Mouse (Mus musculus): Measurements from ENCODE around the gene Cmc2. TPM values are rescaled to one million over a fixed set of nuclear protein-coding genes. Genes with fewer than 3 reads are reported as not detected.

Cmc2 gene
- total RNA-seq, 2 experiments from 2014 or later = 70.9 to 92.4 TPM

DNA sequence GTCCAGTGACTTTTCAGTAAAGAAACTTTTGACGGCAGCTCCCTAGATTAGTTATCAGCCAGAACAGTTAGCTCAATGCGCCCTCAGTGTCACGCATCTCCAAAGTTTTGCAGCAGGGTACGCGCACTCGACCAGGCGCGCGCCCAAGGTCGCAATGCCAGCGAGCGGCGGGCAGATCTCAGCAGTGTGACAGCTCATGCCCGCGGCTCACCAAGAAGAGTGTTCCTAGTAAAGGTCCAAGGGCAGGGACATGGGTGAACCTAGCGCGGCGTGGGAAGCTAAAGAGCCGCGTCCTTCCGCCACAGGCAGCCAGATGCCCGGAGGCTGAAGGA is 284 bp downstream of the Cmc2 start:
- DNase-seq = no peak

- no peak for DNase-seq
Observed at GRCm38 (mm10) chr8:116905836-116906235, 15.4 kb downstream of the Cmc2 start.

DNA sequence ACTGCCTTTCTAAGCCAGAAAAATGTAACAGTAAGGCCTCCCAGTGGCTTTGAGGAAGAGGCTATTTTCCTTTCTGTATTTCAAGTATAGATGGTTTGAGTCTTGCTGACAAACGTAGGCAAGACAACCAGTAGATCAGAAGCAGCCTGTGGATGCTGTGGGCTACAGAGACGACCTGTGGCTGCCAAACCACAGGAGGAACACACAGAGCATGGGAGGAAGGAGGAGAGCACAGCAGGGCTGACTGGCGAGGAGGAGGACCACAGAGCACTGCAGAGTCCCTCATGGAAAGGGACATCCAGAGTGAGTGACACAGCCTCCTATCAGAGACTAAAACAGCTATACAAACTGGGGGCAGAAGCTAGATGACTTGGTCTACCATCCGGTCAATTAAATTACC is 16.0 kb downstream of the Cmc2 start:
- no peak for DNase-seq

DNA sequence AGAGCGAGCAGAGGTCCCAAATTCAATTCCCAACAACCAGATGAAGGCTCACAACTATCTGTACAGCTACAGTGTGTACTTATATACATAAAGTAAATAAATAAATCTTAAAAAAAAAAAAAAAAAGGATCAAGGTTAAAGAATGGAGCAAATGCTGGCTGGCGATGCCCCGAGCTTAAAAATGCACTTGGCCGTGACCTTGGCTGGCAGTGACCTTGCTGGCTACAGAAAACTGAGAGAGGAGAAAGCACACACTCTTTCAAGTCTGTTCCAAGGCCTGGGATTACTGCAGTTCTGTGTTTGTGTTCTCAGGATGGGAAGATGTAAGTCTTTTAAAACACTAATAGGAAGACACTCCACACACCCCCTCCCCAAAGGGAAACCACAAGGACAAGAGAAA is 16.5 kb downstream of the Cmc2 start:
- no peak for DNase-seq

DNA sequence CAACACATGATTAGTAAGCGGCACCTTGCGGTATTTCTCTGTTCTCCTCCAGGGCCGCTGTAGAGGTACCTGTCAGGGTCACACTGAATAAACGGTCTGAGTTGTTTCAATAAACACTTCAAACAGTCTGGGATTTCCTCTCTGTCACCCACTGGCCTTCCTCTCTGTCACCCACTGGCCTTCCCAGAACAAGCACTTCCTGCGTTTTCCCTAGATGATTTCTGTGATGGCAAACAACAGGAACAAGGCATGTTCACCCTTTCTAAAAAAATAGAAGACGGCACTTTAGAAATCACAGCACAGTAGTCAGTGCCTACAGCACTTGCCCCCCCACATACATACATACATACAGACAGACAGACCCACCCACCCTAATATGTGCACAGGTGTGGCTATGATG is 25.7 kb downstream of the Cmc2 start:
- DNase-seq = peak in 1 of 2 experiments; percentile 26

- no peak for DNase-seq
Observed at GRCm38 (mm10) chr8:116893938-116894337, 27.3 kb downstream of the Cmc2 start.

GRCm38 (mm10) chr8:116892636-116893035 is 28.6 kb downstream of the Cmc2 start:
- DNase-seq = no peak

GRCm38 (mm10) chr8:116892130-116892529 is 29.1 kb downstream of the Cmc2 start:
- no peak for DNase-seq

DNA sequence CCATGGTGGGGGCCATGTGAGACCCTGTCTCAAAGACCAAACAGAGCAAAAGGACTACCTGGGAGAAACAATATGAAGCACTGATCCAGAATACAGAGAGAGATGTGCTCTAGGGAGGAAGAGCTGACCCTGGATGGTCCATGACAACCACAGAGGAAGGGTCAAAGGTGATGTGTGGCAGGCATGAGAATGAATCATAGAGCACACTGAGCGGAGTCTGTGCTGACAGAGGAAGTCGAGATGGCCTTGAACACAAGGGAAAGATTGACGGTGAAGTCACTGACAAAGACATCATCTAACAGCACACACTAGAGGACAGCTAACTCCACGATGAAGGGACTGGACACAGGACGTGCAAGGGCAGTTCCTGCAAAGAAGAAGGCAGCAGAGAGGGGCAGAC is 29.8 kb downstream of the Cmc2 start:
- no peak for DNase-seq

DNA sequence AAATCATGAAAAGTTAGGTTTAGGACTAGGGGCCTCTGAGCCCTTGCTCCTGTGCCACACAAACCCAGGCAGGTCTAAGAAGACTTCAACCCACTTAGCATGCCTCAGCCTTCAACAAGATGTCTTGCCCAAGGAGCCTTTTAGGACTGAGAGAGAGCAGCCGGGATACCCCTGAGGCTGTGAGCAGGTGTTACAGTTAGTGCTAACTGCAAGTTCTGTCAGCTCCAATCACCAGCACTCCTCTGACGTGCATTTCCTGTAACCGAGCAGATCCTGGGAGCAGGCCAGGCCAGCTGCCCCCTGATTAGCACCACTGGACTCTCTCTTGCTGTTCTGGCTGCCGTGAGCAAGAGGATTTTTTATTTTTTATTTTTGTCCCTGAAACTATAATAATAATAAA is 33.4 kb downstream of the Cmc2 start:
- DNase-seq = no peak

DNA sequence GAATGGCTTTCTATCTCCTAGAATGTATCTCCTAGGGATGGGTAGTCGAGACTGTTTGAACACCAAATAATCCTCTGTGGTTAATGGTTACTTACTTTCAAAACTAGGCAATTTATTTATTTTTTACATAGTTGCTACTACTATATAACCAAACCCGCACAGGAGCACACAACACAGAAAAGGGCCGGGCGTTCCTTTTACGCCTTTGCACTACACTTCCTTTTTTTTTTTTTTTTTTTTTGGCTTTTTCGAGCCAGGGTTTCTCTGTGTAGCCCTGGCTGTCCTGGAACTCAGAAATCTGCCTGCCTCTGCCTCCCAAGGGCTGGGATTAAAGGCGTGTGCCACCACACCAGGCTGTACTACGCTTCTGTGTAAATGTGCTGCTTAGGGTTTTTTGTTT is 39.9 kb downstream of the Cmc2 start:
- no peak for DNase-seq

GRCm38 (mm10) chr8:116875798-116876450 is 45.3 kb downstream of the Cmc2 start:
- no peak for DNase-seq

- no peak for DNase-seq
Observed at GRCm38 (mm10) chr8:116873986-116874385, 47.3 kb downstream of the Cmc2 start.

- DNase-seq = no peak
Observed at GRCm38 (mm10) chr8:116873586-116873985, 47.7 kb downstream of the Cmc2 start.

GRCm38 (mm10) chr8:116872761-116873342 is 48.4 kb downstream of the Cmc2 start:
- peak; percentile 14 to 46 for DNase-seq

- peak; percentile 23 to 54 for DNase-seq
Observed at GRCm38 (mm10) chr8:116868699-116869098, 52.6 kb downstream of the Cmc2 start.

- peak in 1 of 2 experiments; percentile 25 for DNase-seq
Observed at GRCm38 (mm10) chr8:116867321-116867720, 53.9 kb downstream of the Cmc2 start.

DNA sequence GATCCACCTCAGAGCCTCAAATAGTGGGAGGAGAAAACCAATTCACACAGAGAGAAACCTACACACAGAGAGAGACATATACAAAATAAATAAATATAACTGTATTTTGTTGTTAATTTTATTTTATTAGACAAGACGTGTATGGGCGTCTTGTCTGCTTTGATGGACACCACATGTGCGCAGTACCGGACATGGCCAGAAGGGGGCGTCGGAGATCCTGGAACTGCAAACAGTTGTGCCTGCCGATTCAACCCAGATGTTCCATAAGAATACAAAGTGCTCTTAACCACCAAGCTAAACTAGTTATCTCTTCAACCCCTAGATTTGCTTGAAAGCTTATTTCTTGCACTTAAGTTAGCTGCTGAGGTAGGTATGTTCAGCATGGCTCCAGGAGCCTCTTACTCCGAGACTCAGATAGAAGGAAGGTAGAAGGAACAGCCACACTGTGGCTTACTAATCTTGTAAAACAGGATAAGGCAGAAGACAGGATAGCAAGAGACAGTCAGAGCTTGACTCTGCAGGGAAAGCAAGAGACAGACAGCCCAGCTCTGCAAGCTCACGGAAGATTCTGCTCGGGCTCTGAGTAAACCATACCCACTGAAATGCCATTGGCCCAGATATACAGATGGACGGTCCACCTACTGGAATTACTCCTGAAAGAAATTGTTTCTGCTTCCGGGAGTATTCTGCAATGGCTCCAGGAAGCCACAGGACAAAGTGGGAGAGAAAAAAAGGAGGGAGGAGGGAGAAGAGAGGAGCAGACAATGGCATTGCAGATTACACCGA is 54.9 kb downstream of the Cmc2 start:
- DNase-seq = peak; percentile 15 to 55

DNA sequence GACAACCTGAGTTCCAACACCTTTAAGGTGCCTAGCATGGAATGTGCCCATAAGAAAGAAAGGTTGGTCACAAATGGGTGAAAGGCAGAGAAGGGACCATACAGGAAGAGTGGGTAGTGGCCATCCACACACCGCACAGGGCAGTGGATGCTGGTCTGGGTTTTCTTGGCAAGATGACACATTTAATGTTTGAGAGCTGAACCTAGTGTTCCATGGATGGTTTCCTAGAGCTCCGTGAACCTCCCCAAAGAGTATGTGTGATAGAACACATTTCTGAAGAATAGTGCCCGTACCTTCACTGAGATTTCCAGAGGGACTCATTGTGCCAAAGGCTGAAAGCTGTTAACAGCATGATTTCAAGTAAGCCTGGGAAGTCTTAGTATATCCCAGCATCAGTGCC is 56.7 kb downstream of the Cmc2 start:
- no peak for DNase-seq

- DNase-seq = no peak
Observed at GRCm38 (mm10) chr8:116864022-116864387, 57.2 kb downstream of the Cmc2 start.

- peak; percentile 85 to 91 for DNase-seq
Observed at GRCm38 (mm10) chr8:116863357-116864021, 57.8 kb downstream of the Cmc2 start.

- DNase-seq = no peak
Observed at GRCm38 (mm10) chr8:116862191-116862590, 59.1 kb downstream of the Cmc2 start.

DNA sequence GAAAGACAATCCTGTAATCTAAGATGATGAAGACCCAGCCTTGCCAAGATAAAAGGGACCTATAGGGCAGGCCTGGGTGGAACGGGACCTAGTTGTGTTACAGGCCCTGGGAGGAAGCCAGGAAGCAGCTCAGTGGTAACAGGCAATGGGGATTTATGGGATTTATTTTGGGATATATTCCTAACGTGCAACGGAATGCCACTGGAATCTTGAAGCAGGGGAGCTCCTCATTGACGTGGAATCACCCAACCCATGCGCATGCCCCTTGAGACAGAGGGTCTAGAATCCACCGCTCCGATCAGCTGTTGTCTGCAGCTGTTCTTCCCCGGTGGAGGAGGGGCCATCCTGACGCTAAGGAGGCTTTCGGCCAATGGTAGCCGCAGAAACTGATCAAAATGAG is 69.2 kb downstream of the Cmc2 start:
- DNase-seq = no peak
